Mouse (Mus musculus) large intestine, adult 2 months (tissue): ENCODE measurements around the gene Hfe2. TPM values are rescaled to one million over a fixed set of nuclear protein-coding genes. Genes with fewer than 3 reads are reported as not detected.

Experiments
- DNase-seq: peaks from one replicate; pipeline ENCODE4 v3.0.0-alpha.2; 2012; ENCODE audit warnings: low read depth, low spot score
- WGBS: fragments of 180-500 bp; shearing (Covaris S2); methylation state at CpG from one replicate; pipeline ENCODE4 v1.1.7; 2018; 5-methylcytosine and 5-hydroxymethylcytosine counted together
- polyA plus RNA-seq: library from polyadenylated mRNA; depleted of rRNA; stranded (reverse); fragments of >200 nt; gene quantifications from 2 replicates; pipeline ENCODE4 v1.2.3, GENCODE M21; 2012

Gene Hfe2
- polyA plus RNA-seq, 1 experiment: 0.05 TPM

- 46% methylated on average over 6 of the region's 6 CpGs for WGBS
- DNase-seq: no peak
Measured at GRCm38 (mm10) chr3:96554251-96554650, 29.3 kb downstream of the Hfe2 start.

GRCm38 (mm10) chr3:96555041-96555596 lies 30.1 kb downstream of the Hfe2 start:
- no peak for DNase-seq
- WGBS: 9% methylated on average over 12 of the region's 12 CpGs

GRCm38 (mm10) chr3:96555999-96556614 lies 31.1 kb downstream of the Hfe2 start:
- 23% methylated on average over 15 of the region's 15 CpGs for WGBS
- no peak for DNase-seq

GRCm38 (mm10) chr3:96556651-96557635 lies 32.0 kb downstream of the Hfe2 start:
- WGBS: 1% methylated on average over 22 of the region's 22 CpGs
- no peak for DNase-seq

- no peak for DNase-seq
- under 1% methylated on average over 26 of the region's 26 CpGs for WGBS
Measured at GRCm38 (mm10) chr3:96557694-96558093, 32.7 kb downstream of the Hfe2 start, which contains the start of gene Txnip. Gene Txnip (plus strand): TSS chr3:96557957.

GRCm38 (mm10) chr3:96558159-96558558 lies 33.2 kb downstream of the Hfe2 start:
- no peak for DNase-seq
- WGBS: under 1% methylated on average over 17 of the region's 17 CpGs

- under 1% methylated on average over 10 of the region's 10 CpGs for WGBS
Measured at GRCm38 (mm10) chr3:96558668-96559196, 33.8 kb downstream of the Hfe2 start.

GRCm38 (mm10) chr3:96559398-96559910 lies 34.5 kb downstream of the Hfe2 start:
- WGBS: 1% methylated on average over 12 of the region's 12 CpGs
- no peak for DNase-seq

More at GRCm38 (mm10) chr3:96558668-96559196, 33.8 kb downstream of the Hfe2 start:
- DNase-seq: no peak

GRCm38 (mm10) chr3:96559911-96560850 lies 35.2 kb downstream of the Hfe2 start:
- under 1% methylated on average over 23 of the region's 23 CpGs for WGBS
- no peak for DNase-seq

- 5% methylated on average over 9 of the region's 9 CpGs for WGBS
- no peak for DNase-seq
Measured at GRCm38 (mm10) chr3:96560881-96561668, 36.1 kb downstream of the Hfe2 start.

- DNase-seq: no peak
- WGBS: 11% methylated on average over 10 of the region's 10 CpGs
Measured at GRCm38 (mm10) chr3:96561946-96562681, 37.1 kb downstream of the Hfe2 start.

- no peak for DNase-seq
- WGBS: 65% methylated on average over 8 of the region's 8 CpGs
Measured at GRCm38 (mm10) chr3:96563267-96563666, 38.3 kb downstream of the Hfe2 start.

GRCm38 (mm10) chr3:96563911-96564632 lies 39.1 kb downstream of the Hfe2 start:
- no peak for DNase-seq
- WGBS: 7% methylated on average over 10 of the region's 10 CpGs

GRCm38 (mm10) chr3:96564633-96565032 lies 39.7 kb downstream of the Hfe2 start:
- DNase-seq: no peak
- WGBS: 18% methylated on average over 7 of the region's 7 CpGs

GRCm38 (mm10) chr3:96565105-96565504 lies 40.1 kb downstream of the Hfe2 start:
- 69% methylated on average over 3 of the region's 3 CpGs for WGBS

GRCm38 (mm10) chr3:96566661-96567450 lies 41.9 kb downstream of the Hfe2 start:
- 39% methylated on average over 8 of the region's 8 CpGs for WGBS
- DNase-seq: no peak

More at GRCm38 (mm10) chr3:96565105-96565504, 40.1 kb downstream of the Hfe2 start:
- DNase-seq: no peak
